Mouse (Mus musculus) small intestine, adult 2 months (tissue): ENCODE data around the gene Sparcl1. TPM values are rescaled to one million over a fixed set of nuclear protein-coding genes. Genes with fewer than 3 reads are reported as not detected.

ENCODE experiments used
- H3K27ac ChIP-seq: fragments of 200-500 bp; 2 replicates; pipeline ENCODE4 v1.5.1; 2012; ENCODE audit warnings: low read depth, low read length, control low read depth, inconsistent platforms; ENCODE audit not compliant: insufficient read depth
- H3K27me3 ChIP-seq: fragments of 200-500 bp; 2 replicates; pipeline ENCODE4 v1.6.1; 2012; ENCODE audit warnings: mild to moderate bottlenecking, moderate library complexity, low read length, inconsistent platforms; ENCODE audit not compliant: control insufficient read depth, insufficient read depth
- H3K36me3 ChIP-seq: fragments of 200-500 bp; 2 replicates; pipeline ENCODE4 v1.6.1; 2012; ENCODE audit warnings: mild to moderate bottlenecking, low read length, control low read depth, inconsistent platforms; ENCODE audit not compliant: control insufficient read depth, insufficient read depth
- H3K4me1 ChIP-seq: fragments of 200-500 bp; 2 replicates; pipeline ENCODE4 v1.6.1; 2012; ENCODE audit warnings: low read length, inconsistent platforms, mixed read lengths; ENCODE audit not compliant: control insufficient read depth, insufficient read depth, insufficient read length
- H3K4me3 ChIP-seq: fragments of 200-500 bp; 2 replicates; pipeline ENCODE4 v1.5.1; 2012; ENCODE audit warnings: low read depth, mild to moderate bottlenecking, control low read depth, inconsistent platforms, low read length, moderate library complexity
- CTCF ChIP-seq: fragments of 200-500 bp; IDR thresholded peaks from 2 replicates; pipeline ENCODE4 v1.5.1; 2012; ENCODE audit warnings: low read depth, mild to moderate bottlenecking, control low read depth, inconsistent platforms, low read length, moderate library complexity, mixed read lengths; ENCODE audit not compliant: insufficient replicate concordance, insufficient read length; ENCODE audit errors: extremely low read depth
- POLR2A ChIP-seq: fragments of 200-500 bp; IDR thresholded peaks from 2 replicates; pipeline ENCODE4 v1.6.1; 2012; ENCODE audit warnings: low read depth, mild to moderate bottlenecking, control low read depth, inconsistent platforms, low read length, moderate library complexity
- WGBS: fragments of 180-500 bp; shearing (Covaris S2); methylation state at CpG from one replicate; pipeline ENCODE4 v1.1.7; 2018; 5-methylcytosine and 5-hydroxymethylcytosine counted together
- polyA plus RNA-seq: library from polyadenylated mRNA; depleted of rRNA; stranded (reverse); fragments of >200 nt; gene quantifications from 2 replicates; pipeline ENCODE4 v1.2.3, GENCODE M21; 2012

Sparcl1 gene
- polyA plus RNA-seq, 1 experiment: 28.8 TPM

DNA sequence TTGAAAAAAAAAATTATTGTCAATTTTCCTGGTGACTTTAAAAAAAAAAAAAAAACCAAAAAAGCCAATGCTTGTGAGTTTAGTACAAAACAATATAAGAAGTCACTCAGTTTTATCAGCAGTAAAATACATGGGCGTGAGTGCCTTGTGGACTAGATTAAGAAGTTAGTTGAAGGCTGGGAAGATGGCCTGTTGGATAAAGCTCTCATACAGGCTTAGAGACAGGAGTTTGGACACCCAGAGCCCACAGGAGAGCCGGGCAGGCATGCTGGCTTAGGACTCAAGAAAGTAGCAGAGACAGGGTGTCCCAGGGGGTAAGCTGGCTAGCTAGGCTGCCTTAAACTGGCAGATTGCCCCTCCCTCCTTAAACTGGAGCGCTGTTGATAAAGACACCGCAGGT, 58.6 kb downstream of the Sparcl1 start:
- no peak overlapping the region for H3K27ac ChIP-seq
- no peak for TF ChIP-seq POLR2A
- WGBS: 94% methylated on average over 4 of the region's 4 CpGs

DNA sequence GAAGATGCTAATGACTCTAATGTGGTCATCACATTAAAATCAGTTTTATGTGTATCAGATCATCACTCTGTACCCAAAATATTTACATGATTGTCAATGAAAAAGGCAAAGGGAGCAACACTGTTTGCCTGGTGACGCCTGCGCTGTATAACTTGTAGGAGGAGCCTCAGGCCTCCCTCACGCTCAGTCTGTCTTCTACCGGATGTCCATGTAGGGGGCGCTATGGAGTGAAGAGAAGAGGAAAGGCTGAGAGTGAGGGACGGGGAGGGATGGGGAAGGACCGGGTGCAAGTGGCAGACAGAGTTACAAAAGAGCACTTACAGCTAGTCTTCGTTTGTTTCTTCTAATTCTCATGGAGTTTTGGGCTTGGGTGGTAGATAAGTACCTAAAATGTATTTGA, 60.6 kb downstream of the Sparcl1 start:
- Histone ChIP-seq H3K27ac (no peak overlapping the region), H3K4me1 (no peaks in the 10 kb centered on the region), H3K27me3 (no peaks in the 10 kb centered on the region), H3K4me3 (no peak overlapping the region), H3K36me3 (peaks cover 18% of the 10 kb centered on the region)
- WGBS: 61% methylated on average over 8 of the region's 8 CpGs
- TF ChIP-seq CTCF (peak; percentile 43; the same call in 1 of the 2 replicates), POLR2A (no peak)

More for the DNA sequence above, 58.6 kb downstream of the Sparcl1 start:
- Histone ChIP-seq H3K4me3 (no peak overlapping the region), H3K4me1 (no peaks in the 10 kb centered on the region), H3K27me3 (no peaks in the 10 kb centered on the region), H3K36me3 (peaks cover 29% of the 10 kb centered on the region)

DNA sequence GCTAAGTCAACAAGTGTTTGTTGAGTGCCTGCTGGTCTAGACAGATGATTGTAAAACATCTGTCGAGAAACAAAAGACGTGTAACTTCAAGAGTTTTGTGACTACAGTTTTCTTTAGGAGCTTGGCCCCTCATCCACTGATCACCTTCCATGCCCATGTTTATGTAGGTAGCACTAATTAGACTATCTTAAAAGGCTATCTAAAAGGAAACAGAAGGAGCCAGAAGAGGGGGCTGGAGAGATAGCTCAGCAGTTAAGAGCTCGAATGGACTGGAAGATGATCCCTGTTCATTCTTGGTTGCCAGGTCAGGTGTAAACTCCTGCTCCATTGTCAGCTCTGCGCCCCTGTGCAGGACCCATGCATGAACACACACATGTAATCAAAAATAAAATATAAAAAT, 65.4 kb downstream of the Sparcl1 start:
- Histone ChIP-seq H3K27me3 (no peaks in the 10 kb centered on the region), H3K4me1 (peaks cover 3% of the 10 kb centered on the region; the same call in 1 of the 2 replicates), H3K27ac (peak overlapping the region; percentile 86; the same call in 1 of the 2 replicates), H3K4me3 (no peak overlapping the region), H3K36me3 (peaks cover 8% of the 10 kb centered on the region)
- no peak for TF ChIP-seq POLR2A
- TF ChIP-seq CTCF: no peak
- 25% methylated on average over 4 of the region's 4 CpGs for WGBS

GRCm38 (mm10) chr5:104047200-104048105, 66.1 kb downstream of the Sparcl1 start:
- WGBS: under 1% methylated on average over 19 of the region's 19 CpGs
- TF ChIP-seq CTCF (no peak), POLR2A (no peak)
- peaks cover 8% of the 10 kb centered on the region for H3K36me3 ChIP-seq

GRCm38 (mm10) chr5:104046256-104047199, 67.0 kb downstream of the Sparcl1 start, which contains the start of gene Nudt9:
Gene Nudt9, plus strand, starts transcription at chr5:104046306.
- H3K27ac ChIP-seq: peak within 1 kb of the TSS; percentile 86
- peak within 1 kb of the TSS; percentile 73 for H3K4me3 ChIP-seq
- H3K4me1 ChIP-seq: peaks cover 3% of the 10 kb centered on the region; the same call in 1 of the 2 replicates
- 4% methylated on average over 90 of the region's 90 CpGs for WGBS
- peaks cover 6% of the 10 kb centered on the region for H3K36me3 ChIP-seq
- no peaks in the 10 kb centered on the region for H3K27me3 ChIP-seq
- TF ChIP-seq CTCF (no peak), POLR2A (peak; percentile 27; the same call in 1 of the 2 replicates)

More at GRCm38 (mm10) chr5:104047200-104048105, 66.1 kb downstream of the Sparcl1 start:
- Histone ChIP-seq H3K27me3 (no peaks in the 10 kb centered on the region), H3K27ac (peak overlapping the region; percentile 86), H3K4me1 (peaks cover 3% of the 10 kb centered on the region; the same call in 1 of the 2 replicates), H3K4me3 (peak overlapping the region; percentile 73)

DNA sequence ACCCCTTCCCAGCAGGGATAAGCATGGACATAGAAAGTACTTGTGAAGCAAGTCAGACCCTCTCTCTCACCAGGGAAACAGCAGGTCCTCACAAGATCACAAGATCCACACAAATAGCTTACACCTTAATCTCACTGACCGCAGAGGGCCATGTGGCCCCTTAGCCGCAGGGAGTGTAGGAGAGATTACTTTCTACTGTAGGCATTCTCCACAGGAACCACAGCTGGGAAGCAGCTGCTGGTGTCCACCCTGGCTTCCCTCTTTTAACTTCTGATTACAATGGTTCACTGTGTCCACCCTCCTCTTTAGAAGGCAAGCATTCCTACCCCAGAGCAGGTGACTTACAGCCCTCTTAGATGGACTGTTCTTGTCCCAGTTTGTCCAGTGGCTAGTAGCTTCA, 69.8 kb downstream of the Sparcl1 start:
- no peaks in the 10 kb centered on the region for H3K27me3 ChIP-seq
- 67% methylated on average over 2 of the region's 2 CpGs for WGBS
- H3K4me1 ChIP-seq: peaks cover 3% of the 10 kb centered on the region; the same call in 1 of the 2 replicates
- TF ChIP-seq CTCF (no peak), POLR2A (no peak)
- no peak overlapping the region for H3K27ac ChIP-seq
- no peaks in the 10 kb centered on the region for H3K36me3 ChIP-seq
- H3K4me3 ChIP-seq: no peak overlapping the region

DNA sequence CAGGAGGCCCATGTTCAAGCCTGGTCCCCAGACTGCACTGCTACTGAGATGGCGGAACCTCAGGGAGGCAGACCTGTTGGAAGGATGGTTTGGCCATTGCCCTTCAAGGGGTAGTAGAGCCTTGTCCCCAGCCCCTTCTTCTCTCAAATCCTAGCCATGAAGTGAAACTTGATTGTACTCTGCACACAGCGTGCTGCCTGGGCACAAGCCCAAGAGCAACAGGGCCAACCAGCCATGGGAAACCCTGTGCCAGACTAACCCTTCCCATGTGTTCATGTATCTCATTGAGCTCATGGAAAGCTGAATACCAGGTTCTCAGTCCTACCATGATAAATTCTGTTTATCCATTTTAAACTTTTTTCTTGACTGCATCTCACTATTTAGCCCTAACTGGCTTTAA, 70.6 kb downstream of the Sparcl1 start:
- 83% methylated on average over 2 of the region's 2 CpGs for WGBS

More for the DNA sequence above, 70.6 kb downstream of the Sparcl1 start:
- H3K4me3 ChIP-seq: no peak overlapping the region
- H3K4me1 ChIP-seq: peaks cover 3% of the 10 kb centered on the region; the same call in 1 of the 2 replicates
- no peak overlapping the region for H3K27ac ChIP-seq
- no peaks in the 10 kb centered on the region for H3K27me3 ChIP-seq
- H3K36me3 ChIP-seq: no peaks in the 10 kb centered on the region
- TF ChIP-seq POLR2A (no peak), CTCF (no peak)
